Mouse (Mus musculus): ENCODE measurements around the gene Ace3. TPM values are rescaled to one million over a fixed set of nuclear protein-coding genes. Genes with fewer than 3 reads are reported as not detected.

The Ace3 gene
- total RNA-seq (2014; fragmentation: Nextera tagmentation) (not detected in 2 replicates), total RNA-seq (2017) (not detected in 2 replicates)

DNA sequence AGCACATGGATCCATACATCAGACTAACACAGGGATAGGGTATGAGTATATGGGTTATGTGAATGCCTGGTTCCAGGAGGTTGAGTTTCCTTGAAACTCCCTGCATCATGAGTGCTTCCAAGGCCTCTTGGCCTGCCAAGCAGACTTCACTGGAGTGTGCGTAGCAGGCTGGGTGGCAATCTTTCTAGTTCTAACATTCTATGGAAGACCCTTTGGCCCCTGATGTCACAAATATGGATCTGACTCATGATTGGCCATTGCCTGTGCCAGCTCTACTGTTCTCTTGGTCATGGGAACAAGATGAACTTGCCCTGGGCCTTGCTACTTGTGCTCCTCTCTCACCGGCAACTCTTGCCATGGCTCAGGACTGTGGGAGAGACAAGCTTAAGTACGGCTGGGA is at the start of gene Ace3:
TSS of gene Ace3 (plus strand) at position 301 of the 400 bp plus-strand sequence.
- ATAC-seq (replicated peaks; ENCODE audit: poor library complexity, severe bottlenecking): no peak

DNA sequence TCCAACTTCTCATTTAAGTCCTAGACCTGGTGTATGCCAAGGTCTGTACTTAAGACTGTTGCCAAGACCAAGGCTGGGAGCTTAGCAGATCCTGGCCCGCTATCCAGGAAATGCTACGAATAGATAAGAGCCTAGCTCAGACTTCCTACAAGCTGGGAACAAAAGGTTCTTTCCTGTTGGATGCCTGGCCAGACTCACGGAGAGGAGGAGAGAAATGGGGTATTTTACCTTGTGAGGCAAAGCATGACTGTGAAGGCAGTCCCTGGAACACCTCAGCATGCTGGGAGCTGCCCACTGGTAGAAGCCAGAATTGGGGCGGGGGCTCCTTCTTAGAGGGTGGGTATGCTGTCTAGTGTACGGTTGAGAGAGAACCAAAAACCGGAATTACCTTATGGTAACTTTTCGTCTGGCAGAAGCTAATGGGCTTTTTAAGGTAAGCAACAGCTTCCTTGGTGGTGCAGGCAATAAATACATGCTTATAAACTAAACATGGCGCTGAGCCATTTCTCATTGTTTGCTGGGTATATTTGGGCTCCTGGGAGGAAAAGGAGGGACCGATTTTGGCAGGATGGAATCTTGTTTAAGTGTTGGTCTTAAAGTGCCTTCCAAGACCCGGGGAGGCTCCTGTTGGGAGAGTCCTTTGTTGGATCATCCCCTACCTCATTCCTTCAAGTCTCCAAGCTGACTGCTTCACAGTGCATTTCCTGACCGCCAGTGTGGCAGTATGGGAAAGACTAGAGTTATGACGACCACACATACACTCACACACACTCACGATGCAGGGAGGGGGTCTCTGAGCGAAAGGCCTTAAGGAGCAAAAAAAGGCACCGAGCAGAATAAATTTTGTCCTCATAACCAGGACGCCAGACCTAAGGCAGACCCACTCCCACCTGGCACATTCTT is 49.5 kb upstream of the Ace3 start:
- no peak for ATAC-seq (replicated peaks; ENCODE audit: poor library complexity, severe bottlenecking)

DNA sequence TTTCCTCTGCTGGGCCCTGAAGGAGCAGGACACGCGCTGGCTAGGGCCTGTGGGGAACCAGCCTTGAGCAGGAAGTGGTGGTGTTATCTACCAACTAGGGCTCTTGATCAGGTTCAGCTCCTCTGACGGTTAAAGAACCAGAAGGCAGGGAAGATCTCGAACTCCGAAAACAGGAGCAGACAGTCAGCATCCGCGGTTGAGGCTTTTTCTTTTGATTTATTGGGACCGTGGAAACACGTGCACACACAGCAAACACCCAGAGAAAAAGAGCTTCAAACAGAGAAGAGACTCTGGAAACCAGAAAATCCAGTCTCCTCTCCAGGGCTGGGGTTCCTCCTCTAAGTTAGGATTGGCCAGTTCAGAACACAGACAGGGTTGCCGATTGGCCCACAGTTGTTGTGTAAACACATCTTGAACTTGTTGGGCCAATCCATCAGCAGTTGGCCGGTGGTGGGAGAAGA is 47.8 kb upstream of the Ace3 start:
- ATAC-seq (replicated peaks; ENCODE audit: poor library complexity, severe bottlenecking): no peak

GRCm38 (mm10) chr11:105948255-105948654 is 46.2 kb upstream of the Ace3 start:
- peak; percentile 8; the same call in 1 of the 2 replicates for ATAC-seq (replicated peaks; ENCODE audit: poor library complexity, severe bottlenecking)

- no peak for ATAC-seq (replicated peaks; ENCODE audit: poor library complexity, severe bottlenecking)
Measured at GRCm38 (mm10) chr11:105950519-105950918, 44.0 kb upstream of the Ace3 start.

- ATAC-seq (replicated peaks; ENCODE audit: poor library complexity, severe bottlenecking): no peak
Measured at GRCm38 (mm10) chr11:105951601-105952044, 42.9 kb upstream of the Ace3 start.

DNA sequence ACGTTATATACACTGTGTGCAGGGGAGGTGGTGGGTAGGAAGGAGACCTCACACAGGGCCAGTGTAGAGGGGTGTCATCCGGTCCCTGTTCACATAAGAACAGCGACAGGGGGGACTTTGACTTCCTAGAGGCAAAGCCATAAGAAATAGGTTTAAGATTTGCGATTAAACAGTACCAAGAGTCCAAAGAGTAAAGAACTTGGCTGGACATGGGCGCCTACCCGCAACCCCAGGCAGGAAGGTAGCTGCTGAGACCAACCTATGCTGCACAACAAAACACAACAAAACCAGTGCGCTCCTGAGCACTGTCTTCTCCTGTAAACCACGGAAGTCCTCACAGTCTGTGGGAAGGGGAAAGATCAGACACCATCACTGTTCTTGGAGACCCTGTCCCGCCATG is 42.4 kb upstream of the Ace3 start:
- no peak for ATAC-seq (replicated peaks; ENCODE audit: poor library complexity, severe bottlenecking)

DNA sequence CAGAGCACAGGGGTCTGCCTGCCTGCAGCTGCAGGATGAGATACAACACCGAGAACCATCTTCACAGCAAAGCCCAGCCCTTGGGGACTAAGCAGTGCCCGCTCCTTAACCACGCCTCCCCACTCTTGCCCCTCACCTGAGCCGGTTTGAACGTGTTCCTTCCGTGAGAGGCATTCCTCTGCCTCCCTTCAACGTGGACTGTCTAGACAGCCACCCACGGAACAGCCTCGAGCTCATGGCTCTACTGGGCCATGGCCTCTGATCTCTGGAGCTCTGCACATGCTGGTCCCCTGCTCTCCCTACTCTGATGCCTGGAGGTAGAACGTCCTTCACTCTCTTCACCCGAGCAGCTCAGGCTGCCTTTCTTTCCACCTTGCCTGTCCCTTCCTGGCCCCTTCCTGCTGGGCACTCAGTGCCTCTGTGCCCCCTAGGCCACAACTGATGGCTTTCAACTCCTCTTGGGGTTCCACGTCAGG is 41.5 kb upstream of the Ace3 start, which contains the start of gene Cyb561:
TSS of gene Cyb561 (minus strand) at position 426 of the 476 bp plus-strand sequence.
- no peak for ATAC-seq (replicated peaks; ENCODE audit: poor library complexity, severe bottlenecking)

DNA sequence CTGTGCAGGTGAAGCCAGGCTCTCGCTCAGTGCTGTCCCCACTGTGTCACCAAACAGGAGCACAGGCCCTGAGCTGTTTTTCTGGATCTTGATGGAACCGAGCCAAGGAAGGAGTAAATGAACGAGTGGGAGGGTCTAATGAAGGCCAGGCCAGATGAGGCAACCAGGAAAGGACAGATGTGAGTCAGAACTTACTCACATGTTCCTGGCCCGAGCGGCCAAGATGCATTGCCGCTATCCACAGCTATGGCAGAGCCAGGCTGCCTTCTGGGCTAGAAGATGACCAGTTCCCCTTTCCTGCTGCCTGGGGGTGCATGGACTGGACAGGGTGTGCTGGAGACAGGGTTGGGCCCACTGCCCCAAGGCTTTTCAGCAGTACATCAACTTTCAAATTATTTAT is 41.1 kb upstream of the Ace3 start:
- ATAC-seq (replicated peaks; ENCODE audit: poor library complexity, severe bottlenecking): peak; percentile 48

DNA sequence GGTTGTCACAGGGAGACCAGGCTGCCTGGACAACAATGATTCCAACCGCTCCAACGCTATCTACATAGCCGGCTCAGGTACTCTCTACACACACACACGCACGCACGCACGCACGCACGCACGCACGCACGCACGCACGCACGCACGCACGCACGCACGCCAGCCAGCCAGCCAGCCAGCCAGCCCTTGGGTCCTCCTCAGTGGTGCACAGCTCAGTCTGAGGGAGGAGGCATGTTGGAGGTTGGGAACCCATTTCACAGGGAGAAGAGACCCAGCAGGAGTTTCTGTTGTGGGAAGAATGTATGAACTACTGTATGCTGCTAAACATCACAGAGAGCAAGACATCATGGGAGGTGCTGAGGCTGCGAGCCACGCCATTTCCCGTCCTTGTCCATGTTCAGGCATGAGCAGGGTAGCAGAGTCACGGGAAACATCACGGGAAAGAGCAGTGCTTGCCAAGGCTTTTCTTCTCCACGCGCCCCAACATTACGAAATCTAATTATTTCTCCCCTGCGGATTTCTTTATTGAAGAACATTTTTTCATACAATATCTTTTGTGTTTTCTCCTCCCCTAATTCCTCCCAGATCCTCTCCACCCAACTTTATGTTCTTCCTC is 38.6 kb upstream of the Ace3 start:
- ATAC-seq (replicated peaks; ENCODE audit: poor library complexity, severe bottlenecking): no peak

DNA sequence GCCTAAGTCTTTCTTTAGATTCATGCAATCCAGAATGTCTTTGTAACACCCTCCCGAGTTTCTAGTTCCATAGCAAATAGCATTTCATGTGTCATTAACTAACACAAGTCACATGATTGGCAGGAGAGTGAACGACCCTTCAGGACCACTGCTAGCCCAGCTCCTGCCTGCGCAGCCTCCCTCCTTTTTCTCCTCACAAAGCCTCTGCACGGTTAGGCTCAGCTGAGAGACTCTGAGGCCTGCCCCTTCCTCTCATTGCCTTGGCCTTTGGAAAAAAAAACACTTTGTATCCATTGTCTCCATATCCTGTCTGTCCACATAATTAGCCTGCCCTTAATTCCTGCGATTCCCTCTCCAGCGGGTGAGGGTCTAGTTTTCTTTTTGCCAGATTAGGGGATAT is 37.0 kb upstream of the Ace3 start:
- no peak for ATAC-seq (replicated peaks; ENCODE audit: poor library complexity, severe bottlenecking)

DNA sequence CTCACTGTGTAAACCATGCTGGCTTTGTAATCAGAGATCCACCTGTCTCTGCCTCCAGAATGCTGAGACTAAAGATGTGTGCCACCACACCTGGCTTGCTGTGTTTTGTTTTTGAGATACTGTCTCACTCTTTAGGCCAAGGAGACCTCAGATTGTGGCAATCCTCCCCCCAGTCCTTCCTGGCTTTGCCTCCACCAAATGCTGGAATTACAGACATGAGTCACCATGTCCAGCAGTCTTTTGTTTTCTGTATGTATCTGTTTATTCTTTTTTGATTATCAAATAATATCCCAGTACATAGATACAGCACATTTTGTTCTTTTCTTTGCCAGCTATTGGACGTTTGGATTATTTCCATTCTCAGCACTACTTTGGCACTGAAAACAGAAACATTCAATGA is 35.9 kb upstream of the Ace3 start:
- no peak for ATAC-seq (replicated peaks; ENCODE audit: poor library complexity, severe bottlenecking)

DNA sequence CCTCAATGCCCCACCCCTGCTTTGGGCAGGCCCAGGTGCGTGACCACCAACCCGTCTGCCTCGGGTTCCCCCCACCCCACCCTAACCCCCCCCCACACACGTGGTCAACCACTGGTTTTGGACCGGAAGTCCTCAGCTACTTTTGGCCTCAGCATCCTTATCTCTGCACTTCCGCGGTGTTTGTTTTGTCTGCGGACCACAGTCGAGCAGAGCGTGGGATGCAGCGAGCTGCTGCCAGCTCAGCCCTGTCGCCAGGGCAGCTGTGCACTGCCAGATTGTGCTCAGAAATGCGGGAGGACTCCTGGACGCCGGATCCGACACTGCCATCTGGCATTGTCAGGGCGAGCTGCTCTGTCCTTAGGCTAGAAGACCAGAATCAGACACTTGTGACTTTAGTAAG is 35.1 kb upstream of the Ace3 start:
- peak; percentile 14 for ATAC-seq (replicated peaks; ENCODE audit: poor library complexity, severe bottlenecking)

GRCm38 (mm10) chr11:105964691-105965090 is 29.8 kb upstream of the Ace3 start:
- ATAC-seq (replicated peaks; ENCODE audit: poor library complexity, severe bottlenecking): 0 out of 2 replicates have a peak, but pooled peaks have one; percentile 26

GRCm38 (mm10) chr11:105966288-105966687 is 28.2 kb upstream of the Ace3 start:
- no peak; the same call in 1 of the 2 replicates for ATAC-seq (replicated peaks; ENCODE audit: poor library complexity, severe bottlenecking)

DNA sequence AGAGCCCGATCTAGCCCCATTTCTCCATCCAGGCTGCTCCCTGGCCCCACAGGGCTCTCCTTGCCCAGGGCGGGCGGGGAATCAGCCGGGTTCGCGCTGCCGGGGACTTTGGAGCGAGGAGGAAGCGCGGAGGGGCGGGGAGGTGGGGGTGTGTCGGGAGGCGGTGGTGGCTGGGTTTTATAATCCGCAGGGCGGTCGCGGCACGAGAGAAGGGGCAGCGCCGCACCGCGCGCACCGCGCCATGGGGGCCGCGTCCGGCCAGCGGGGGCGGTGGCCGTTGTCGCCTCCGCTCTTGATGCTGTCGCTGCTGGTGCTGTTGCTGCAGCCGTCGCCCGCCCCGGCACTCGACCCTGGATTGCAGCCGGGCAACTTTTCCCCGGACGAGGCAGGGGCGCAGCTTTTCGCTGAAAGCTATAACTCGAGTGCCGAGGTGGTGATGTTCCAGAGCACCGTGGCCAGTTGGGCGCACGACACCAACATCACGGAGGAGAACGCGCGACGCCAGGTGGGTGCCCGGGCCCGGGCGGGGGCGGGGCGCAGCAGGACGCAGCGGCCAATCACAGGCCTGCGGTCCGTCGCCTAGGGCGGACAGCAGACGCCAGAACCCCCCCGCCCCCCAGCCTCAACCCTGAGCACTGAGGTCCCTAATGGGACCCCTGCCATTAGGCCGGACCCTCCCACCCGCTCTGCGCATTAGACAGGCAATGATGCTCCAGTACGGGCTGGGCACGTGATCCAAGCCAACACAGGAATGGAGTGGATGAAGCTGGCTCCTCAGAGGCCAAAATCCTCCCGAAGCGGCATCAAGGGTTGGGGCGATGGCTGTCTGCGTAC is 26.5 kb upstream of the Ace3 start, which contains the start of gene Ace:
TSS of gene Ace (plus strand) at position 205 of the 834 bp plus-strand sequence.
- peak; percentile 39; the same call in 1 of the 2 replicates for ATAC-seq (replicated peaks; ENCODE audit: poor library complexity, severe bottlenecking)

DNA sequence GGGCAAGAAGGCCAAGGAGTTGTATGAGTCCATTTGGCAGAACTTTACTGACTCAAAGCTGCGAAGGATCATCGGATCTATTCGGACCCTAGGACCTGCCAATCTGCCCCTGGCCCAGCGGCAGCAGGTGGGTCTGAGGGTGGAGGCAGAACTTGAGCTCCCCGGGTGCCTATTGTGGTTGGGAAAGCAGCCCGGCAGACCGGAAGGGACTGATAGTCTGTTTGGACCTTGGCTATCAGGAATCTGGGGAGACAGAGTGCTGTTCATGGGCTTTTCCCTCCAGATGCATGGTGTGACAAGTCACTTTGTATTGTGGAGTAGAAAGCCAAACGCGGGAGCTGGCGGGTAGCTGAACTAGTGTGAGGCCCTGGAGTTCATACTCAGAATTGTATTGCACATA is 25.5 kb upstream of the Ace3 start:
- no peak for ATAC-seq (replicated peaks; ENCODE audit: poor library complexity, severe bottlenecking)

DNA sequence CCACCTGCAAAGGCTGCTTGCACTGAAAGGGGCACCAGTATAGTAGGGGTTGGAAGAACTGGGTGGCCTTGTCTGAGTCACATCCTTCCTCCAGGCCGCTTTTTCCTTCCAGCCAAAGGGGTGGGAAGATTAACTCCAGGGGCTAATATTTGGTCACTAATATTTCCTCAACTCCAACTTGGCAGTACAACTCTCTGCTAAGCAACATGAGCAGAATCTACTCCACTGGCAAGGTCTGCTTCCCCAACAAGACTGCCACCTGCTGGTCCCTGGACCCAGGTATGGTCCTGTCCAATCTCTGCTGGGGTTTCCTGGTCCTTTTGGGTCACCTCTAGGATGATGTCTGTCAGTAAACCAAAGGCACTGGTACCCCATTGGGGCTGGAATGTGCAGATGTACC is 25.0 kb upstream of the Ace3 start:
- no peak for ATAC-seq (replicated peaks; ENCODE audit: poor library complexity, severe bottlenecking)

DNA sequence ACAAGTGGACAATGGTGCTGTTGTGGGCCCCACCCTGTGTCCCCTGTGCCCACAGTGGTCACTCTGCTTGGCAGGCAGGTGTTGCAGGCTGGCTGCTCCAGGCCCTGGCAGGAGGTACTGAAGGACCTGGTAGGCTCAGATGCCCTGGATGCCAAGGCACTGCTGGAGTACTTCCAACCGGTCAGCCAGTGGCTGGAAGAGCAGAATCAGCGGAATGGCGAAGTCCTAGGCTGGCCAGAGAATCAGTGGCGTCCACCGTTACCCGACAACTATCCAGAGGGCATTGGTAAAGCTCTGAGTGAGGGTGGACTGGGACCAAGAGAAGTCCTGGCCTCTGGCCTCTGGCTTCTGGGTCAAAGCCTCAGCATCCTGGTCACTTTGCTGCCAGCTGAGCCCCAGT is 19.9 kb upstream of the Ace3 start:
- ATAC-seq (replicated peaks; ENCODE audit: poor library complexity, severe bottlenecking): no peak

- ATAC-seq (replicated peaks; ENCODE audit: poor library complexity, severe bottlenecking): peak; percentile 57; the same call in 1 of the 2 replicates
Measured at GRCm38 (mm10) chr11:105975050-105975449, 19.4 kb upstream of the Ace3 start.
